ENCODE assay signal across 8 mouse cellular contexts in the genomic region with DNA sequence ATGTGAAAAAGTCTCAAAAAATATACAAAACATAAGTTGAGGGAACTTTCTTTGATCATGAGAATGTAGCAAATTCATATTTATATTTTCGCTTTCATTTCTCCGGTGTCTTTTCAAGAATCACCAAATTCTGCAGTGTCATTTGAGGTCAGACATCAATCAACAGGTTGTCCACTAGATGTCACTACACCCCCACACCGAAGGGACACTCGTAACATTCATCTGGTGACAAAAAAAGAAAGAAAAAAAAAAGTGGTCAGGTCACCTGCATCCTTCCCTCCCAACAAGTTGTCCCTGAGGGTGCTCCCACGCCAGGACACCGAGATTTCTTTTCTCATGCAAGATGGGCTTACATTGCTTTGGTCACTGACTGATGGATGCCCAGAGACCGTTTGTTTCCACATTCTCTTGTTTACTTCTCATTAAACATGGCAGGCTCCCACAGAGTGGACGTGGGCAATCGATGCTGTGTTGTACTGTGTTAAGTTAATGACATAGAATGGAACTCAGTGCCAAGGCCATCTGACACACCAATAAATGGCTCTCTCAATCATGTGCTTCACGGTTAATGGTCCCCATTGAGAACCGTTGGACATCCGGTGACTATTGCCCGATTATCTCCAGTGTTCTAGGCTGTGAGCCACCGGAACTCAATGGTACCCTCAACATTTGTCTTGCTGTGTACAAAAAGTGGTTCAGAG.
DNase-seq lines count a peak whose midpoint lies in the region; ATAC-seq and TF ChIP-seq lines count a peak whose summit lies in the region.

No protein-coding gene starts in this region.

- H3K27me3 ChIP-seq in hindbrain, embryonic 16.5 days (replicated peaks; ENCODE audit: control insufficient read depth, insufficient read depth, low read length), result no peaks in the 10 kb centered on the region

- peak; percentile 84 for TF ChIP-seq CTCF in gastrocnemius, adult 2 months (IDR thresholded peaks at IDR 0.05)

- no peak overlapping the region for H3K4me2 ChIP-seq in hindbrain, embryonic 16.5 days (ENCODE audit: low read length)

- H3K9ac ChIP-seq in hindbrain, embryonic 16.5 days (ENCODE audit: low read depth, low read length), result no peak overlapping the region

- ATAC-seq in hindbrain, embryonic 16.5 days, result peak; percentile 34; the same call in 1 of the 2 replicates

- whole genome bisulfite sequencing in hindbrain, embryonic 16.5 days, result 64% methylated on average over 14 of the region's 14 CpGs

- DNase-seq in gastrocnemius, adult 2 months, result peak; percentile 44
- no peak for DNase-seq in gastrocnemius, adult 8-10 months (ENCODE audit: low spot score in 2 of 2)
- DNase-seq in ovary, postnatal 14 days (ENCODE audit: low spot score), result peak; percentile 34
- DNase-seq in ovary, adult 18-20 months (ENCODE audit: low spot score), result no peak
- peak; percentile 41 for DNase-seq in adrenal gland, adult 2 months
- peak; percentile 21 for DNase-seq in neural tube, embryonic 10.5 days (ENCODE audit: extremely low spot score, low spot score)
- DNase-seq in frontal cortex, postnatal 36 days (ENCODE audit: low spot score in 2 of 2), result no peak

- H3K36me3 ChIP-seq in hindbrain, embryonic 16.5 days (ENCODE audit: control insufficient read depth, insufficient read depth, low read length), result no peaks in the 10 kb centered on the region

- H3K9me3 ChIP-seq in hindbrain, embryonic 16.5 days (ENCODE audit: control insufficient read depth, low read length), result no peaks in the 10 kb centered on the region

- peaks cover 3% of the 10 kb centered on the region for H3K4me1 ChIP-seq in hindbrain, embryonic 16.5 days (ENCODE audit: control insufficient read depth, insufficient read depth, low read depth, low read length)

- no peak overlapping the region for H3K4me3 ChIP-seq in gastrocnemius, adult 2 months
- no peak overlapping the region for H3K4me3 ChIP-seq in hindbrain, embryonic 16.5 days (ENCODE audit: low read length)

- intact Hi-C loops in gastrocnemius, adult 2 months (cut with DNase I), result loop anchor here (1.0 to 10.0 kb wide), 3 partner anchors 145 to 331 kb away; no protein-coding TSS in a partner anchor

- no peak overlapping the region for H3K27ac ChIP-seq in gastrocnemius, adult 2 months
- H3K27ac ChIP-seq in hindbrain, embryonic 16.5 days (ENCODE audit: low read depth, low read length), result no peak overlapping the region

Comparison
In these comparisons a context has a peak if more than half of its experiments do, and no peak if none do; other contexts are left out.
1. DNase-seq: peak in gastrocnemius, adult 2 months (single experiment), ovary, postnatal 14 days (single experiment), adrenal gland, adult 2 months (single experiment) and neural tube, embryonic 10.5 days (single experiment); none in gastrocnemius, adult 8-10 months (0 of 2), ovary, adult 18-20 months (single experiment) and frontal cortex, postnatal 36 days (0 of 2).